Mouse (Mus musculus) neural tube, embryonic 11.5 days (tissue): ENCODE measurements around the gene Dnajb11. TPM values are rescaled to one million over a fixed set of nuclear protein-coding genes. Genes with fewer than 3 reads are reported as not detected.

Source experiments
- ATAC-seq: fragments of 200-750 bp; cut with Nextera tagmentation; 2 replicates; pipeline ENCODE4 v1.8.0; 2017; ENCODE audit warnings: moderate number of reproducible peaks, mild to moderate bottlenecking, moderate TSS enrichment, moderate library complexity; ENCODE audit not compliant: insufficient read depth, low FRiP score, low TSS enrichment
- DNase-seq: peaks from one replicate; pipeline ENCODE4 v3.0.0-alpha.2; 2015; ENCODE audit warnings: low spot score
- H3K27ac ChIP-seq: fragments of 300-500 bp; sonication (generic); 2 replicates; pipeline ENCODE4 v1.5.1; 2014; ENCODE audit warnings: low read depth, mild to moderate bottlenecking, low read length
- H3K27me3 ChIP-seq: fragments of 300-500 bp; sonication (generic); 2 replicates; pipeline ENCODE4 v1.6.1; 2014; ENCODE audit warnings: mild to moderate bottlenecking, low read length, mixed read lengths; ENCODE audit not compliant: control insufficient read depth, insufficient read depth
- H3K36me3 ChIP-seq: fragments of 300-500 bp; sonication (generic); 2 replicates; pipeline ENCODE4 v1.6.1; 2014; ENCODE audit warnings: mild to moderate bottlenecking, low read length, moderate library complexity, mixed read lengths; ENCODE audit not compliant: control insufficient read depth, insufficient read depth
- H3K4me1 ChIP-seq: fragments of 300-500 bp; sonication (generic); 2 replicates; pipeline ENCODE4 v1.6.1; 2014; ENCODE audit warnings: low read length, mixed read lengths; ENCODE audit not compliant: control insufficient read depth, insufficient read depth
- H3K4me2 ChIP-seq: fragments of 300-500 bp; sonication (generic); 2 replicates; pipeline ENCODE4 v1.6.1; 2014; ENCODE audit warnings: low read depth, mild to moderate bottlenecking, moderate library complexity
- H3K4me3 ChIP-seq: fragments of 300-500 bp; sonication (generic); 2 replicates; pipeline ENCODE4 v1.5.1; 2014; ENCODE audit warnings: low read depth, low read length
- H3K9ac ChIP-seq: fragments of 300-500 bp; sonication (generic); 2 replicates; pipeline ENCODE4 v1.6.1; 2014; ENCODE audit warnings: mild to moderate bottlenecking, low read length
- H3K9me3 ChIP-seq: fragments of 300-500 bp; sonication (generic); 2 replicates; pipeline ENCODE4 v1.6.1; 2016; ENCODE audit warnings: low read length; ENCODE audit not compliant: control insufficient read depth
- WGBS: fragments of 180-500 bp; shearing (Covaris S2); extraction: QIAGEN DNeasy Blood & Tissue Kit; methylation state at CpG from one replicate; pipeline ENCODE4 v1.1.7; 2014; 5-methylcytosine and 5-hydroxymethylcytosine counted together
- polyA plus RNA-seq: library from polyadenylated mRNA; unstranded; fragments of >200 nt; fragmentation: Nextera tagmentation; extraction: Ambion mirVana; gene quantifications from 2 replicates; pipeline ENCODE4 v1.2.1, GENCODE M21; 2014

Dnajb11 gene
- polyA plus RNA-seq, 1 experiment from 2014 or later = 117 TPM

DNA sequence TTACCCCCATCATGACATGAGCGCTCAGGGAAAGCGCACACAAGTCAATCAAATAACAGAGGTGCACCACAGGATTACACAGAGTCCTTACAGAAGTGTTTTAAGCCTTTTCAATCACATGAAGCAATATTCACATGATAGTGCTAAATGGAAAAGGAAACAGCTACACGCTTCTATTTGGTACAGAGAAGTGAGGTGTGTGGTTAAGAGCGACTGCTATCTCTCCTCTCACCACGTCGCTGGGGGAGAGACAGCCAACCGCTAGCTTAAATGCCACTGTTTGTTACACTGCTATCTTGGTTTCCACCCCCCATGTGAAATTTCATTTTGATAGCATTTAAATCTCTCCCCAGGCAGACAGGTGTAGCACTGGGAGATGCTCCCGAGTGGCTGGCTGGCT, 32.1 kb downstream of the Dnajb11 start:
- WGBS = 90% methylated on average over 8 of the region's 8 CpGs
- no peak for DNase-seq
- H3K36me3 ChIP-seq = no peaks in the 10 kb centered on the region
- no peak overlapping the region for H3K9ac ChIP-seq
- H3K4me1 ChIP-seq = no peaks in the 10 kb centered on the region
- no peak overlapping the region for H3K4me2 ChIP-seq
- ATAC-seq = no peak
- no peak overlapping the region for H3K27ac ChIP-seq
- no peaks in the 10 kb centered on the region for H3K27me3 ChIP-seq
- H3K4me3 ChIP-seq = no peak overlapping the region
- no peaks in the 10 kb centered on the region for H3K9me3 ChIP-seq

DNA sequence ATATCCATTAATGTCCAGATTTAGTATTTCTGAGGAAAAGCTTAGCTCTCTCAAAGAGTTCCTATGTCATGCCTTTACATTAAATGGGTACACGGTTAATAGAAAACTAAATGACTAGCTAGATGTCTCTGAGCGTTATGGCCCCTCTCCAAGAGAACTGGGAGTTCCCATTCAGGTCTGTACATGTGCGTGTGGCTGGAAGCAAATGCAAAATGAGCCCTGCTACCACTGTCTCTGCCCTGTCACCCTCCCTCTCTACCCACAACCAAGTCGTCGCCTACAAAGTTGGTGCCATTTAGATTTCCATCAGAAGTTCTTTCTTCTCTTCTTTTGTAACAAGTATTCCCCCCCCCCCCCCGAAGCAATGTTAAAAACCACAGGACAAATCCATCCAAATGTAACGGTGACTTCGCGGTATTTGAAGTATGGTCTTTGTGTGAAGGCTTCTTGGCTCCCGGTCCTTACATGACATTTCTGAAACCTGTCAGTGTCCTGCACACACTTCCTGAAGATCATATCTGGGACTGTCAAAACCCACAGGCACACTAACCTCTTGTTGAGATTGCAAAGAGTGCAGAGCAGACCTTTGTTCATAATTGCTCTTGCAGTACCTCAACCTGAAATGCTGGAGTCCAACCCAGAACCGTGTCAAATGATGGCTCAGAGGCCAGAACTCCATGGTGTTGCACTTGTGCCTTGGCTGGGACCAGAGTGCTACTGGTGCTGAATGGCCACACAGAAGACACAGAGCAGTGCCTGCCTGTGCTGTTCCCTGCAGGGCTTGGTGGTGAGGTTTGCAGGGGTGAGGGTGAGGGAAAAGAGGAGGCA, 33.3 kb downstream of the Dnajb11 start, which contains the start of gene Ahsg:
Gene Ahsg (plus strand): TSS at position 595 of the 828 bp plus-strand sequence.
- H3K4me3 ChIP-seq = no peak within 1 kb of the TSS
- ATAC-seq (no peak), DNase-seq (no peak)
- H3K27me3 ChIP-seq = no peaks in the 10 kb centered on the region
- H3K9ac ChIP-seq = no peak within 1 kb of the TSS
- H3K27ac ChIP-seq = no peak within 1 kb of the TSS
- no peaks in the 10 kb centered on the region for H3K36me3 ChIP-seq
- H3K4me2 ChIP-seq = no peak within 1 kb of the TSS
- no peaks in the 10 kb centered on the region for H3K9me3 ChIP-seq
- 89% methylated on average over 11 of the region's 11 CpGs for WGBS
- no peaks in the 10 kb centered on the region for H3K4me1 ChIP-seq

DNA sequence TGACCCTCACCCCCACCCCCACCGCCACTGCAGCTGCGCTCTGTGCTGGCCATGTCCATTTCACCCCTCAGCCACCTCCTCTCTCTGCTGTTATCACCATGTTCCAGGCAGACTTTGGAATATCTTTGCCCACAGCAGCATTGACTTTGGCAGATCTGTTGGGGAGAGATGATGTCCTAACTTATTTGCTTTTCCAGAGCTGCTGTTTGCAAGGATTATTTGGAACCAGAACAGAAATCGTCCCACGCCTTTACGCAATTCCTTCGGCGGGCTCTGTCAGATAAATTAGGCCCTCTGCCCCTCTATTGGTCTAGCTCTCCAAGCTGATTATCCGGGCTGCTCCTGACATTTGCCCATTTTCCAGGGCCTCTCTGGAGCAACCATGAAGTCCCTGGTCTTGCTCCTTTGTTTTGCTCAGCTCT, 34.1 kb downstream of the Dnajb11 start:
- Histone ChIP-seq H3K36me3 (no peaks in the 10 kb centered on the region), H3K4me1 (no peaks in the 10 kb centered on the region), H3K9me3 (no peaks in the 10 kb centered on the region), H3K4me3 (no peak overlapping the region), H3K4me2 (no peak overlapping the region), H3K27me3 (no peaks in the 10 kb centered on the region), H3K9ac (no peak overlapping the region), H3K27ac (no peak overlapping the region)
- 91% methylated on average over 8 of the region's 8 CpGs for WGBS
- DNase-seq (no peak), ATAC-seq (no peak)

DNA sequence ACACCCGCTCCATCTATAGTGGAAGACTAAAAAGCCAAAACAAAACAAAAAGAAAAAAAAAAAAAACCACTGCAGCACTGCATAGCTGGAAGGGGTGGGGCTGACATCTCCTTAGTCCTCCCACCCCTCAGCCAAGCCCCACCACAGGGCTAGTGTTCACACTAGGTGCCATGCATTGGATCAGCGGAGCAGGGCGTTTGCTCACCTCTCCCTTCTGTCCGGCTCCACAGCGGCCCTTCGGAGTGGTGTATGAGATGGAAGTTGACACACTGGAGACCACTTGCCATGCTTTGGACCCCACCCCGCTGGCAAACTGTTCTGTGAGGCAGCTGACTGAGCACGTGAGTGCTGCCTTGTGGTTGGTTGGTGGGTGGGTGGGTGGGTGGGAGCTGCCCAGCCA, 36.5 kb downstream of the Dnajb11 start:
- no peaks in the 10 kb centered on the region for H3K9me3 ChIP-seq
- no peaks in the 10 kb centered on the region for H3K4me1 ChIP-seq
- ATAC-seq = no peak
- WGBS = 73% methylated on average over 7 of the region's 8 CpGs
- H3K27ac ChIP-seq = no peak overlapping the region
- H3K4me3 ChIP-seq = no peak overlapping the region
- no peaks in the 10 kb centered on the region for H3K27me3 ChIP-seq
- no peak overlapping the region for H3K4me2 ChIP-seq
- no peak for DNase-seq
- no peak overlapping the region for H3K9ac ChIP-seq
- H3K36me3 ChIP-seq = no peaks in the 10 kb centered on the region

DNA sequence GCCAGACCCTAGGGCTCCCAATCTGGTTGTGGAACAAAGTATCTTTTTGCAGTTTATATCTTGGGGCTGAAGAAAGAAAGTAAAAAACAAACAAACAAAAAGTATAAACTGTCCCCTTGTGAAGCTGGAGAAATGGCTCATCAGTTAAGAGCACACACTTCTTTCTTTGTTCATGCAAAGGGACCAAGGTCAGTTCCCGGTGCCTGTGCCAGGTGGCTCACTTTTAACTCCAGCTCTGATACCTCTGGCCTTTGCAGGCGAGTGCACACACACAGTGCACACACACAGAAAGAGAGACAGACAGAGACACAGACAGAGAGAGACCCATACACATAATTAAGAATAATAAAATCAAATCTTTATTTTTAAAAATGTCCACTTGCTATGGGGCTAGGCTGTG, 39.0 kb downstream of the Dnajb11 start:
- no peak for DNase-seq
- H3K4me2 ChIP-seq = no peak overlapping the region
- no peak overlapping the region for H3K9ac ChIP-seq
- no peaks in the 10 kb centered on the region for H3K27me3 ChIP-seq
- no peak overlapping the region for H3K27ac ChIP-seq
- H3K4me3 ChIP-seq = no peak overlapping the region
- no peak for ATAC-seq
- H3K36me3 ChIP-seq = no peaks in the 10 kb centered on the region
- no peaks in the 10 kb centered on the region for H3K9me3 ChIP-seq
- WGBS = 71% methylated on average over 2 of the region's 2 CpGs
- no peaks in the 10 kb centered on the region for H3K4me1 ChIP-seq

DNA sequence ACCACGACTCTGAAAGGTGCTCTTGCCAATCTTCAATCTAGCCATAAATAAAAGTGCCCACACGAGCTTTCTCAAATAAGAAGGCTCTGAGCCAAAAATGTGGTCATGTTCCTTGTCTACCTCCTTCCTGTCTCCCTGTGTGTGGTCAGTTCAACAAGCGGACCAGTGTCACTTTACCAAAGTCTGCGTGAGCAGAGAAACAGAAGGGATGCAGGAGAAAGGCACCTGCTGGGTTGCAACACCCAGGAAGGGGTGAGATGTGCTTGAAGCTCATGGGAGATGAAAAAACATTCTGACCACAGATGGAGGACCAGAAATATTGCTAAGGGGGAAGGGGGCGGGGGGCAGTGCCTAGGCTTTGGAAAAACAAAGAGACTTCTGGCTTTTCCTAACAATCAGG, 41.7 kb downstream of the Dnajb11 start:
- Histone ChIP-seq H3K4me2 (no peak overlapping the region), H3K27me3 (no peaks in the 10 kb centered on the region), H3K4me1 (no peaks in the 10 kb centered on the region), H3K9ac (no peak overlapping the region), H3K4me3 (no peak overlapping the region), H3K36me3 (no peaks in the 10 kb centered on the region), H3K27ac (no peak overlapping the region), H3K9me3 (no peaks in the 10 kb centered on the region)
- no peak for ATAC-seq
- 46% methylated on average over 5 of the region's 5 CpGs for WGBS
- no peak for DNase-seq

DNA sequence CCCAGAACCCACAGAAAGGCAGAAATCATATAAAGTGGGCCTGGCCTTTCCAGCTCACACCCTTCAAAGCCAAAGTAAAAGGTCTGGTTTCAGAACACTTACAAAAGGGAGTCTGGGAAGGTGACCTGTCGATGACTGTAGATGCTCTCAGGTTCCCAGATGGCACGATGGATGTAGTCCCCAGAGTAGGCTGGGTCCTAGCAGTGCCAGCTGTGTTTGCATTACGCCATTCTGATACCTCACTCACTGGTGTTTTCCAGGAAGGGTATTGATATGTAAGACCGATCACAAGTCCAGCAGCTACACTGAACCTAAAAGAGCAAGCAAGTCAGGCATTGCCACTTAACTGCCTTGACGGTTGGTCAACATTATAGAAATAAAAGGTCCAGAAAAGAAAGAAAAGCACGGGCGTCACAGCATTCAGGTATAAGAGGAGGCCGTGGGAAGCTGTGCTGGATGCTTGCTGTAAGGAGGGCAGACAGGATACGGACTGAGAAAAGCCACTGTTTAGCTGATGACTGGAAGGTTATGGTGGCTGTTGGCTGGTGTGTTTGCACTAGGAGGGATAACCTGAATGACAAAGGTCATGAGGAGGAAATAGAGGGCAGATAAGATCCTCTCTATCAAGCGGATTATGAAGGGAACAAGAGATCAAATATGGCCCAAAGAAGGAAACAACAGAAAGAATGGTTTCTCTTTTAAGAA, 42.4 kb downstream of the Dnajb11 start:
- Histone ChIP-seq H3K4me1 (no peaks in the 10 kb centered on the region), H3K9ac (no peak overlapping the region), H3K4me3 (no peak overlapping the region), H3K27ac (no peak overlapping the region), H3K9me3 (no peaks in the 10 kb centered on the region), H3K27me3 (no peaks in the 10 kb centered on the region), H3K4me2 (no peak overlapping the region), H3K36me3 (no peaks in the 10 kb centered on the region)
- DNase-seq (no peak), ATAC-seq (no peak)
- WGBS = 84% methylated on average over 10 of the region's 10 CpGs

DNA sequence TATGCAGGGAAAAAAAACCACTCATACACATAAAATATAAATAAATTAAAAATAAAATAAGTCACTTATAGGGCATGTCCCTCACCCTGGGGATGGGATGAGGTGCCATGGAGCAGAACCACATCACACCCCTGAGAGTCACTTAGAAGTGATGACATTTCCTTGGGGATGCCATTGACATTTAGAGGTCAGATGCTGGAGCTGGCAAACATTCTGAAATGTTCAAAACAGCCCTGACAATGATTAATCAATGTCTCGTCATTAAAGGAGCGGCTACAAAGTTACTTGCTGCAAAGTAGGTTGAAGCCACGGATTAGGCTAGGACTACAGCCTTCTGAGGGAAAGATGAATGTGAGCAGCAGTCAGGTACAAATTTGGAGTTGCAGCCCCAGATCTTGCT, 43.7 kb downstream of the Dnajb11 start:
- ATAC-seq (no peak), DNase-seq (no peak)
- Histone ChIP-seq H3K36me3 (no peaks in the 10 kb centered on the region), H3K4me1 (no peaks in the 10 kb centered on the region), H3K9ac (no peak overlapping the region), H3K27ac (no peak overlapping the region), H3K4me3 (no peak overlapping the region), H3K27me3 (no peaks in the 10 kb centered on the region), H3K9me3 (no peaks in the 10 kb centered on the region), H3K4me2 (no peak overlapping the region)
- WGBS = 83% methylated on average over 3 of the region's 3 CpGs

DNA sequence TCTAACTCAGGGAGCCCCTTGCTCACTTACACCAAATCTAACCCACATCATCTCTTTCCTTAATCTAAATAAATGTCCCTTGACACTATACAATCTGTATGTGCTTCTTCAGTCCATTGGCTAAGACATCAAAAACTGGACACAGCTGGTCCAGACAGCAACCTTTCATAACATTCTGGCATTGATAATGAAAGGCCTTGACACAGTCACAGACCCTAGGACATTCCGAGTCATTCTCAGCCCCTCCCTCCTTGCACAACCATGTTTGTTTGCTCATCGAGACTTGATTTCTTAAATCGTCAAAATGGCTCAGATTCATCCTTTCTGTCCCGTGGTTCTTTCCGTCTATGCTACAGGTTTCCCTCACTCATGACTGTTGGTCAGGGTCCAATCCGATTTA, 51.6 kb downstream of the Dnajb11 start:
- no peaks in the 10 kb centered on the region for H3K4me1 ChIP-seq
- 89% methylated on average over 6 of the region's 6 CpGs for WGBS
- ATAC-seq = no peak

More for the DNA sequence above, 51.6 kb downstream of the Dnajb11 start:
- Histone ChIP-seq H3K9me3 (no peaks in the 10 kb centered on the region), H3K9ac (no peak overlapping the region), H3K27ac (no peak overlapping the region), H3K4me3 (no peak overlapping the region), H3K4me2 (no peak overlapping the region), H3K36me3 (no peaks in the 10 kb centered on the region), H3K27me3 (no peaks in the 10 kb centered on the region)
- no peak for DNase-seq
